Comparison of ENCODE assay signal across 8 mouse cellular contexts in the genomic region with DNA sequence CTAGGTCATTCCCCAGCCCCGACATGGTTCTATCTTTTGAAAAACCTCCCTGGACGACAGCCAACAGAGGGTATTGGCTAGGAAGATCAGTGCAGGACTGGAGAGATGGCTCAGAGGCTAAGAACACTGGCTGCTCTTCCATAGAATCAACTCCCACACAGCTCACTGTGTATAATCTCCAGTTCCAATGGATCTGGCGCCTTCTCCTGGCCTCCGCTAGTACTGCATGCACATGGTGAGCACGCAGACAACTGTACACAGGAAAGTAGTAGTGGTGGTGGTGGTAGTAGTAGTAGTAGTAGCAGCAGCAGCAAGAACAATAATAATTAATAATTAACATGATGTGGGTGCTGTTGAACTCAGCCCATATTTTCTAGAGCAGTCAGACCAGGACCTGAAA.
DNase-seq lines count a peak whose midpoint lies in the region; ATAC-seq and TF ChIP-seq lines count a peak whose summit lies in the region.

No protein-coding gene starts in this region.

- H3K4me2 ChIP-seq in liver, embryonic 14.5 days (ENCODE audit: low read depth), result no peak overlapping the region
- no peak overlapping the region for H3K4me2 ChIP-seq in liver, embryonic 11.5 days

- no peak for TF ChIP-seq POLR2A in cortical plate, adult 2 months (IDR thresholded peaks at IDR 0.05; ENCODE audit: extremely low read depth, insufficient read depth, low read length)

- no peak for ATAC-seq in liver, embryonic 14.5 days (ENCODE audit: insufficient read depth)
- ATAC-seq in liver, embryonic 11.5 days (replicated peaks; ENCODE audit: low FRiP score), result no peak

- H3K4me1 ChIP-seq in liver, embryonic 14.5 days (replicated peaks; ENCODE audit: control insufficient read depth in 2 of 2, insufficient read depth in 2 of 2, low read length in 1 of 2), result no peaks in the 10 kb centered on the region
- no peaks in the 10 kb centered on the region for H3K4me1 ChIP-seq in liver, embryonic 11.5 days (replicated peaks; ENCODE audit: control insufficient read depth, insufficient read depth, low read length)
- no peaks in the 10 kb centered on the region for H3K4me1 ChIP-seq in cortical plate, adult 2 months (ENCODE audit: control insufficient read depth, insufficient read depth, low read length)

- TF ChIP-seq EP300 in liver, embryonic 14.5 days (IDR thresholded peaks at IDR 0.05; ENCODE audit: low read depth), result no peak

- 0 out of 2 replicates have a peak, but pooled peaks have one; percentile 22 for TF ChIP-seq CTCF in liver, embryonic 14.5 days (IDR thresholded peaks at IDR 0.05; ENCODE audit: low read depth)
- TF ChIP-seq CTCF in cortical plate, adult 2 months (IDR thresholded peaks at IDR 0.05; ENCODE audit: extremely low read depth, insufficient read depth, low read length), result peak; percentile 64

- no peak overlapping the region for H3K4me3 ChIP-seq in liver, embryonic 14.5 days (ENCODE audit: insufficient read depth in 1 of 2, low read depth in 2 of 2, low read length in 2 of 2)
- H3K4me3 ChIP-seq in liver, embryonic 11.5 days (ENCODE audit: low read depth, low read length), result no peak overlapping the region
- no peak overlapping the region for H3K4me3 ChIP-seq in cortical plate, adult 2 months (ENCODE audit: insufficient read depth, low read length)

- H3K27me3 ChIP-seq in liver, embryonic 14.5 days (ENCODE audit: control insufficient read depth, insufficient read depth, low read length), result no peaks in the 10 kb centered on the region
- H3K27me3 ChIP-seq in liver, embryonic 11.5 days (replicated peaks; ENCODE audit: control insufficient read depth, insufficient read depth, low read length), result no peaks in the 10 kb centered on the region

- no peaks in the 10 kb centered on the region for H3K36me3 ChIP-seq in liver, embryonic 14.5 days (replicated peaks; ENCODE audit: control insufficient read depth, insufficient read depth, low read depth)
- no peaks in the 10 kb centered on the region for H3K36me3 ChIP-seq in liver, embryonic 11.5 days (ENCODE audit: control insufficient read depth, insufficient read depth, low read length)

- 49% methylated on average over 5 of the region's 5 CpGs for WGBS in liver, embryonic 14.5 days (ENCODE audit: insufficient replicate concordance)
- WGBS in liver, embryonic 11.5 days, result 47% methylated on average over 5 of the region's 5 CpGs

- peak; percentile 48 for DNase-seq in adrenal gland, postnatal 10 days
- DNase-seq in adrenal gland, adult 2 months, result no peak
- DNase-seq in liver, embryonic 14.5 days (ENCODE audit: low read depth in 3 of 3, low spot score in 3 of 3), result no peak
- no peak for DNase-seq in liver, embryonic 11.5 days (ENCODE audit: low spot score)
- DNase-seq in left cerebral cortex, postnatal 14 days (ENCODE audit: low spot score in 2 of 2), result peak; percentile 76 to 81
- DNase-seq in natural killer cell, adult 2 months (ENCODE audit: low spot score in 2 of 2), result no peak
- no peak for DNase-seq in yolk sac, embryonic 10.5 days (ENCODE audit: low spot score)

- no peaks in the 10 kb centered on the region for H3K9me3 ChIP-seq in liver, embryonic 14.5 days (ENCODE audit: control insufficient read depth, low read length)
- H3K9me3 ChIP-seq in liver, embryonic 11.5 days (ENCODE audit: control insufficient read depth, low read length), result 0 out of 2 replicates have a peak, but pooled peaks cover 2% of the 10 kb centered on the region

- intact Hi-C loops in left cerebral cortex, postnatal 14 days (cut with DNase I), result no loop called here

- no peak overlapping the region for H3K27ac ChIP-seq in liver, embryonic 14.5 days
- no peak overlapping the region for H3K27ac ChIP-seq in liver, embryonic 11.5 days (ENCODE audit: low read depth, low read length)
- H3K27ac ChIP-seq in cortical plate, adult 2 months (ENCODE audit: insufficient read depth, low read length), result no peak overlapping the region

- no peak overlapping the region for H3K9ac ChIP-seq in liver, embryonic 14.5 days (replicated peaks)
- H3K9ac ChIP-seq in liver, embryonic 11.5 days (ENCODE audit: low read depth, low read length), result no peak overlapping the region

Comparison
In these comparisons a context has a peak if more than half of its experiments do, and no peak if none do; other contexts are left out.
1. DNase-seq: peak in adrenal gland, postnatal 10 days (single experiment) and left cerebral cortex, postnatal 14 days (2 of 2); none in adrenal gland, adult 2 months (single experiment), liver, embryonic 14.5 days (0 of 3), liver, embryonic 11.5 days (single experiment), natural killer cell, adult 2 months (0 of 2) and yolk sac, embryonic 10.5 days (single experiment).